ENCODE assay signal across 23 mouse cellular contexts in genomic region chr5:19745916-19746315, GRCm38 (mm10).
DNase-seq lines count a peak whose midpoint lies in the region; ATAC-seq and TF ChIP-seq lines count a peak whose summit lies in the region.
"Had no signal": no experiment of that assay in that cellular context is flagged by ENCODE, and none has a peak within 500 bp of the region (broad histone marks: within the 10 kb centered on the region; RNA-seq: fewer than 3 reads in every experiment).

No protein-coding gene starts in this region.

- no peak overlapping the region for H3K4me2 ChIP-seq in midbrain, embryonic 11.5 days
- no peak overlapping the region for H3K4me2 ChIP-seq in midbrain, embryonic 16.5 days (ENCODE audit: low read length)
- H3K4me2 ChIP-seq: heart, embryonic 15.5 days; limb, embryonic 12.5 days; liver, embryonic 12.5 days had no signal

- ATAC-seq in frontal cortex, adult (ENCODE audit: low TSS enrichment): peak; percentile 68
- ATAC-seq in midbrain, embryonic 11.5 days (ENCODE audit: low FRiP score): no peak
- ATAC-seq in midbrain, embryonic 16.5 days: no peak
- ATAC-seq: hindbrain, postnatal 0 days; liver, embryonic 12.5 days had no signal

- 29% methylated on average over 6 of the region's 6 CpGs for WGBS in midbrain, embryonic 11.5 days
- 30% methylated on average over 6 of the region's 6 CpGs for WGBS in midbrain, embryonic 16.5 days

- no peak for TF ChIP-seq CTCF in left cerebral cortex, adult 2 months (IDR thresholded peaks at IDR 0.05)

- no peak overlapping the region for H3K4me3 ChIP-seq in midbrain, embryonic 11.5 days (ENCODE audit: low read depth, low read length)
- H3K4me3 ChIP-seq in midbrain, embryonic 16.5 days (ENCODE audit: low read depth, low read length): no peak overlapping the region
- H3K4me3 ChIP-seq in left cerebral cortex, adult 2 months: no peak overlapping the region
- H3K4me3 ChIP-seq: embryonic facial prominence, embryonic 10.5 days; heart, adult 2 months; heart, embryonic 15.5 days; limb, embryonic 12.5 days; liver, embryonic 12.5 days; megakaryocyte, embryonic 14.5 days had no signal

- H3K4me1 ChIP-seq in midbrain, embryonic 11.5 days (ENCODE audit: control insufficient read depth, insufficient read depth, low read length): peaks cover 9% of the 10 kb centered on the region
- H3K4me1 ChIP-seq in midbrain, embryonic 16.5 days (ENCODE audit: control insufficient read depth, insufficient read depth, low read length): peaks cover 13% of the 10 kb centered on the region
- H3K4me1 ChIP-seq: heart, embryonic 15.5 days; limb, embryonic 12.5 days; liver, embryonic 12.5 days; megakaryocyte, embryonic 14.5 days had no signal

- no peak for DNase-seq in frontal cortex, postnatal 25 days (ENCODE audit: low spot score in 2 of 2)
- peak; percentile 88 for DNase-seq in midbrain, embryonic 11.5 days (ENCODE audit: low spot score, missing footprints)
- DNase-seq in left cerebral cortex, adult 2 months (ENCODE audit: extremely low spot score in 1 of 2, low spot score in 2 of 2): peak in 1 of 2 experiments; percentile 16
- no peak for DNase-seq in heart, adult 8-10 months (ENCODE audit: low spot score)
- DNase-seq in cerebellum, adult 9-11 months: no peak
- DNase-seq: adrenal gland, postnatal 14 days; cerebellum, adult 11 months; cerebellum, postnatal 25 days; gastrocnemius, postnatal 25 days; heart, adult 2 months; kidney, adult 11 months; lung, adult 2 months; retina, postnatal 1 day; thymus, postnatal 25 days had no signal

- H3K36me3 ChIP-seq in midbrain, embryonic 11.5 days (ENCODE audit: control insufficient read depth, insufficient read depth, low read length): no peaks in the 10 kb centered on the region
- no peaks in the 10 kb centered on the region for H3K36me3 ChIP-seq in midbrain, embryonic 16.5 days (ENCODE audit: control insufficient read depth, insufficient read depth, low read length)
- H3K36me3 ChIP-seq: embryonic facial prominence, embryonic 10.5 days; heart, embryonic 15.5 days; limb, embryonic 12.5 days; liver, embryonic 12.5 days had no signal

- intact Hi-C loops in left cerebral cortex, adult 2 months (cut with DNase I): loop anchor here (2.0 to 10.0 kb wide), 3 partner anchors 163 to 221 kb away; no protein-coding TSS in a partner anchor

- no peaks in the 10 kb centered on the region for H3K27me3 ChIP-seq in midbrain, embryonic 11.5 days (ENCODE audit: control insufficient read depth, insufficient read depth, low read length)
- no peaks in the 10 kb centered on the region for H3K27me3 ChIP-seq in midbrain, embryonic 16.5 days (ENCODE audit: control insufficient read depth, insufficient read depth, low read depth, low read length)
- H3K27me3 ChIP-seq: CH12.LX; heart, embryonic 15.5 days; limb, embryonic 12.5 days; liver, embryonic 12.5 days; megakaryocyte, embryonic 14.5 days had no signal

- no peak overlapping the region for H3K9ac ChIP-seq in midbrain, embryonic 11.5 days (ENCODE audit: low read length)
- H3K9ac ChIP-seq in midbrain, embryonic 16.5 days (ENCODE audit: low read depth, low read length): no peak overlapping the region
- H3K9ac ChIP-seq: heart, embryonic 15.5 days; limb, embryonic 12.5 days; liver, embryonic 12.5 days had no signal

- H3K27ac ChIP-seq in midbrain, embryonic 11.5 days (ENCODE audit: low read depth, low read length): no peak overlapping the region
- H3K27ac ChIP-seq in midbrain, embryonic 16.5 days (ENCODE audit: low read length): no peak overlapping the region
- H3K27ac ChIP-seq in left cerebral cortex, adult 2 months: peak overlapping the region; percentile 83
- H3K27ac ChIP-seq: embryonic facial prominence, embryonic 10.5 days; heart, adult 2 months; heart, embryonic 15.5 days; hindbrain, postnatal 0 days; limb, embryonic 12.5 days; liver, embryonic 12.5 days had no signal

- H3K9me3 ChIP-seq in midbrain, embryonic 11.5 days (ENCODE audit: control insufficient read depth, low read length): no peaks in the 10 kb centered on the region
- H3K9me3 ChIP-seq in midbrain, embryonic 16.5 days (replicated peaks; ENCODE audit: control insufficient read depth, low read length, poor library complexity, severe bottlenecking): no peaks in the 10 kb centered on the region
- H3K9me3 ChIP-seq: embryonic facial prominence, embryonic 10.5 days; heart, embryonic 15.5 days; limb, embryonic 12.5 days; liver, embryonic 12.5 days; megakaryocyte, embryonic 14.5 days had no signal
